Mouse (Mus musculus): ENCODE data around the gene Pttg1.

The Pttg1 gene

GRCm38 (mm10) chr11:43408888-43409287, 17.2 kb downstream of the Pttg1 start:
- no peak for DNase-seq

DNA sequence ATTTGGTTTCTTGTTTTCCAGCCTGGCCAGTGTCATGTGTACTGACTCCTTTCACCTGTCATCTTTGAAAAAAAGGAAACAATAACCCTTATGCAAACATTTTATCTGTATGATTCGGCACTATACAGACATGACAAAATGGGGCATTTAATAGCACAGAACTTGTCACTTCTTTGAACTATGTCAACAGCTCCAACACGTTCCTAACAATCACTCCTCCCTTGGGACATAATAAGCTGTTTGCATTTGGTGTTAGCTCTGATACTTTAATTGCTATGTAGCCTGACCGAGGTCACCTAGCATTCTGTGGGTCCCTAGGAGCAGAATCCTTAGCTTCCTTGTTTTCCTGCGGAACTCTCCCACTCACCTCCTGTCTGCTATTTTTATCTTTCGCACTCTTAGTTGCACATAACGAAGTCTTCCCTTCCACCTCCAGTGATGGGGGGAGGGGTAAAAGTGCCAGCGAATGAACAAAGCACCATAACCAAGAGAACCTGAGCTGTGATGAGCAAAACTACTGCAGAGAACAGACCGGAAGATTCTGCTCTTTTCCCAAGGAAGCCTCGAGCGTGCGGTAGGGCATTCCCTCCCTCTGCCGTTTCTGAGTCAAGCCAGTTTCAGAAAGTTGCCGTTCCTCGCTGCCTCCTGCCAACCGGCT, 21.8 kb downstream of the Pttg1 start:
- no peak for DNase-seq

GRCm38 (mm10) chr11:43400131-43400530, 25.9 kb downstream of the Pttg1 start:
- DNase-seq: no peak

DNA sequence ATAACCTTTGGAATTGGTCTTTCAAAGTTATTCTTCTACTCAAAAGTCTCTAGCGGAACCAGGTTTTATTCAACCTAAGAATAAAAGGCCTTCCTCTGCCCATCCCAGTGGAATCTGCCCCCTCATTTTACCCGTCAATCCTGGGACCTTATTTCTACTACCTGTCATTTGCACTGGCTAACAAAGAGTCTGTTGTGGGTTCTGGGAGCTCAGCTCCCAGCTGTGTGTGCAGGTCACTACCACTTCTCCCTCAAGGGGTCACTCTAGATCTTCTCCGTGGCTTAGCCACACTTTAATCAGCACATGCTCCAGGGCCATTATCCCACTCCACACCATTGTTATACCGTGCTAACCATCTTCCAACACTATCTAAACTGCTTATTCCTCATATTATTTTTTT, 26.8 kb downstream of the Pttg1 start:
- DNase-seq: peak; percentile 70

GRCm38 (mm10) chr11:43396672-43397071, 29.4 kb downstream of the Pttg1 start:
- no peak for DNase-seq

- no peak for DNase-seq
Measured at GRCm38 (mm10) chr11:43396246-43396645, 29.8 kb downstream of the Pttg1 start.

DNA sequence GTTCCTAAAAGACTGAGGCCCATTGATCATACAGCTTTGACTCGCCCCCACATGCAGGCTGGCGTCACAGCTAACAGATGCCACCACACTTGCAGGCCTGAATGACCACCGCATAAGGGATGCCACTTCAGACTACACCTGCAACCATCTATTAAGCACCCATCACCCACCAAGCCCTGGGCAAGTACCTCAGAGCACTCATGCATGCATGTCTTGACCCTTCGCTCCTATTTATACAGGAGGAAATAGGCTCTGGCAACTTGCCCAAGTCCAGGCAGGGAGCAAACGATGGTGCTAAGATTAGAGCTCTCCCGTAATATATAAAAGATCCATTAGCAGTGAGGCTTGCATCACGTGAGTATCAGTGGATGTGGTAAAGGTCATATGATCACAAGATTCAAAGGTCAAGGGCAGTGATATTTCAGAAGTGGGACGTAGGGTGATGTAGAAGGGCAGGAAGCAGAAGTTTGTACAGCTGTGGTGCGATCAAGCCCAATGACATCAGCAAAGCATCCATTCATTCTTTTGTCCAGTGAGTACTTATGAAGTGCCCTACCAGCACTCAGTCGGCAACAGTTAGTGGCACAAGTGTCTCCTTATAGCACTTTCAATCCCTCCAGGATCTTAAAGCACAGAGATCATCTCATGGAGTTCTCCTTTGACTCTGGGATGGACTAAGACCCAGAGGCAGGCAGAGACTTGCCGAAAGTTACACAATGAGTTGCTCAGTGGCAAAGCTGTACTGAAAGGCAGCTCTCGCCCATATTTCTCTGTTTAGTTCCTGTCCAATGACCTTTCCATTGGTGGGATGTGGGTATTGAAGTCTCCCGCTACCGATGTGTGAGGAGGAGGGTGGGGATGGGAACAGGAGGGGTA, 30.7 kb downstream of the Pttg1 start:
- peak; percentile 49 for DNase-seq

DNA sequence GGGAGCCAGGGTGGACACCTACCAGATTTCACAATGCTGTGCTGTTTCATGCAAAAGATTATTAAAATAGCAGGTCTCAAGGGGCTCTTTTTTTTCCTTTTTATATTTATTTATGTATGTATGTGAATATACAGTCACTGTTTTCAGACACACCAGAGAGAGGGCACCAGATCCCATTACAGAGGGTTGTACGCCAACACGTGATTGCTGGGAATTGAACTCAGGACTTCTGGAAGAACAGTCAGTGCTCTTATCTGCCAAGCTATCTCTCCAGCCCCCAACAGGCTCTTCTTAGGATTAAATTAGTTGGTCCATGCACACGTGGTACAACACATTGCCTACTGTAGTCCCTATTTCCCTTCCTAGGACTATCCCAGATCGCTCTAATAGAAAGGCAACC, 32.7 kb downstream of the Pttg1 start:
- DNase-seq: no peak

DNA sequence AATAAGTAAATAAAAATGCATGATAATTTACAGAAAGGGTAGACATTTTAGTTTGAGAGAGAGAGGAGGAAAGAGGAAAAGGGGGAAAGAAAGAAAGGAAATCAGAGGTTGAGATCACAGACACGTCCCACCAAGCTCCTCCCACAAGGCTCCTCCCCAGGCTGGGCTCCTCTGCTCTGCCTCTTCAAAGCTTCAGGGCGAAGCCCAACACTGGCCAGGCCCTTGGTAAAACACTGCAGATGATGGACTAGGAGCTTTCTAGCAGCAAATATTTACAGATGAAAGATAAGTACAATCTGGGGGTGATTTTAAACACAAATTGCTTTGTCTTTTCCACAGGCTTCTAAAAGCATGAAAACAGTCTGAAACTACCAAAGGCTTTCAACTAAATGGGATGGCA, 33.3 kb downstream of the Pttg1 start:
- DNase-seq: no peak

- DNase-seq: no peak
Measured at GRCm38 (mm10) chr11:43389118-43389517, 36.9 kb downstream of the Pttg1 start.

DNA sequence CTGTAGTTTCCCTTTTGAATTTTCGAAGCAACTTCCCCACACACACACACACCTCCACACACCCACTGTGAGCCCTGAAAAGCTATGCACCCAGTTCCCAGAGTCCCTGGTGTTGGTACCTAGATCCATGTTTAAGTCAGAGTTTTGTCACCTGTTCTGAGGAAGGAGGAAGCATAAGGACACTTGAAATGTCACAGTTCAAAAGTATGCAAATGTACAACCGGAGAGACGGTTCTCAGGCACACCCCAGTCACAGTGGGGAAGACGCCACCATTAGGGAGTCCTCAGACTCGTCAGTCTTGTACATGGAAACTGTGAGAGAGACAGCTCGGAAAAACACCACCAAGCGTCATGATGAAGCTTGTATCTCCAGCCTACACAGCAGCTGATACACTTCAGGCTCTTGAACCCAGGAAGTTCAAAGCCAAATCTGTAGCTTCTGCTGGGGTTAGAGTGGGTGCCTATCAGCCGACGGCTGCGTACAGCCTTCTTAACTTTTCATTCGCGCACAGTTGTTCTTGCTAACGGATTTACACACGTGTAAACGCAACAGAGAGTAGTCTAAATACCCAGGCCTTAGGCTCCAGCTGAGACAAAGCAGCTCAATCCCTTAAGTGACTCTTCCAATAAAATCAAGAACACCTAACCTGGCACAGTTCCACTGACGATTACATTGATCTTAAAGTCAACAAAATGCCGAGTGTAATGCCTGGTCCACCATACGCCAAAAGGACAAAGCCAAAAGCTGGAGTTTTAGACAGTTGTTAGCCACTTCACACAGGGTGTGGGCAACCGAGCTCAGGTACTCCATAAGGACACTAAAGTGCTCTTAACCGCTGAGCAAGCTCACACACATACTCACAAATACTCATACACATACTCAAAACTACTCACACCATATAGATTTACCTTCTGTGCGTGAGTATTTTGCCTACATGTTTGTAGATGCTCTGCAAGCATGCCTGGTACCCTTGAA, 37.6 kb downstream of the Pttg1 start:
- DNase-seq: no peak

DNA sequence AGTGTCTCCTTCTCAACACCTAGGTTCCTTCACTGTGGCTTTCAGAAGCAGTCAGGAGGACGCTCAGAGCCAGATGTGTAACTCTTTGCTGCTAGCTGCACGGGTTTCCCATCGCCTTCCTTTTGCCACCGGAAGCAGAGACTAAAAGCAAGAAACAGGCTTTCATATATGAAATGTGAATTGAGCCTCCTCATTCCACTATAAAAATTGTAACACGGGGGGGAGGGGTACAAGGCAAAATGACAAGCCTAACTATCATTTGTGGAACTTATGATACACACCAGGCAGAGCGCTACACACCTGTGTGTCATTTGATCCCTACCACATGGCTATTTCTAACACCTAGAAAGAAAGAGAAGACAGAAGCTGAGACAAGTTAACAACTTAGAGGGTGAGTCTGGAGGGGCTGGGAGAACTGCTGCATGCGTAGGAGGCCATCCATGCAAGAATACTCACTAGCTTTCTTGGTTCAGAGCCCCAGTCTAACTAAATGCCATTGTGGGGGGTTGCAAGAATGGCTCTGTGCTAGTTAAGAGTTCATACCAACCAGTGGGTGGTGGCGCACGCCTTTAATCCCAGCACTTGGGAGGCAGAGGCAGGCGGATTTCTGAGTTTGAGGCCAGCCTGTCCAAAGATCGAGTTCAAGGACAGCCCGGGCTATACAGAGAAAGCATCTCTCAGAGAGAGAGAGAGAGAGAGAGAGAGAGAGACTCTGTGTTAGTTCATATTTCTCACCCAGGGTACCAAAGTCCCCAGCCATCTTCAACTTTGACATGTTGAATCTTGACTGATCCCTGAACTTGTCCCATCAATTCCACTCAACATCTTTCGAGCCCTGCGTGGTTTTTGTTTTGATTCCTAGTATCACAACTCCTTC, 38.8 kb downstream of the Pttg1 start:
- no peak for DNase-seq

- no peak for DNase-seq
Measured at GRCm38 (mm10) chr11:43385716-43386115, 40.3 kb downstream of the Pttg1 start.

DNA sequence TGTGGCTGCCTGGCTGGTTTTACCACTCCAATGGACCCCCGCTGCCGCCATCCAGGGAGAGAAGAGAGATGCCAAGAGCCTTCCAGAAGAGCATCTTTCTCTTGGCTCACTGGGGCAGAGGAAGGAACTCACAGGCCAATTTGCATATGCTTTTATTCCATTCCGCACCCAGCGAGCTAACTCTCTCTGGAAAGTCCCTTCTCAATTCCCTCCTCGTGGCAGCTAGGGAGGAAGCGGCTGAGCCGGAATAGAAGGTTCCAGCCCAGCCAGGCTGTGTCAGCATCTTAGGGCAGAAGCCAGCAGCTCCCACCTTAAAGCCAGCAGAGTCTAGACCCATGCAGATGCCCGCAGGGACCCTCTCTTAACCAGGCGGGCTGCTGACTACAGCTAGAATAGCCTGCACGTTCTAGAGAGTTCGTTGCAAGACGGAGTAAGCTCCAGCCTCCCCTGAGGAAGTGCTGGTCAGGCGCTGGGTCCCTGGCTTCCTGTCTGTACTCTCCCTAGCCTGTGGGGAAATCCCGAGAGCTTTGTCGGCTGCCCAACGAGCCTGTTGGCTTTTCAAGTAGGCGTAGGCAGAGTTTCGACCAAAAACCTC, 40.9 kb downstream of the Pttg1 start:
- peak; percentile 65 for DNase-seq

DNA sequence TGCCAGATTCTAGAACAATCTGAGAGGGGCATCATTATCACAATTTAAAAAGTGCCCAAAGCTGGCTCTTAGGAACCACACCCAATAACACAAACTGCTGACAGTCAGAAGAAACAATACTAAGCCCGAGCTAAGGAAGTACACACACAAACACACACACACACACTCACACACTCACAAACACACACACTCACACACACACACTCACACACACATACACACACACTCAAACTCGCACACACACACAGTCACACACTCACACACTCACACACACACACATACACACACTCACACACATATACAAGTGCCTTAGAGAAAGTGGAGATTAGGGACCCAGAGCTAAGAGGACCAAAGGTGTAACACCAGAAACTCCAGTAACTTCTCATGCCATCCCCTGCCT, 42.5 kb downstream of the Pttg1 start:
- no peak for DNase-seq

DNA sequence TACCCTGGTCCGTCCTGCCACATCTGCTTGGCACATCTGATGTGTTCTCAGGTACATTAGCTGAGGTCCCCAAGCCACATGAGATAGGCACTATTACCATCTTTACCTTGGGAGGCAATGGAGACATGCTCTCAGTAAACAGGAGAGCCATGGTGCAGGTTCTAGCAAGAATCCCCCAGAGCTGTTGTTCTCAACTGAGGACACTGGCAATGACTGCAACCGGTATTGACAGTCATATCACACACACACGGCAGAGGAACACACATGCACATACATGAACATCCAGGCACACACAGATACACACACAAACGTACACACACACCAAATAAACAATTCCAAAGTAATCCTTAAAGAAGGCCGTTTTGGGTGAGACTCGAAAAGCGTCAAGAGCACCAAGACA, 45.1 kb downstream of the Pttg1 start:
- DNase-seq: no peak

DNA sequence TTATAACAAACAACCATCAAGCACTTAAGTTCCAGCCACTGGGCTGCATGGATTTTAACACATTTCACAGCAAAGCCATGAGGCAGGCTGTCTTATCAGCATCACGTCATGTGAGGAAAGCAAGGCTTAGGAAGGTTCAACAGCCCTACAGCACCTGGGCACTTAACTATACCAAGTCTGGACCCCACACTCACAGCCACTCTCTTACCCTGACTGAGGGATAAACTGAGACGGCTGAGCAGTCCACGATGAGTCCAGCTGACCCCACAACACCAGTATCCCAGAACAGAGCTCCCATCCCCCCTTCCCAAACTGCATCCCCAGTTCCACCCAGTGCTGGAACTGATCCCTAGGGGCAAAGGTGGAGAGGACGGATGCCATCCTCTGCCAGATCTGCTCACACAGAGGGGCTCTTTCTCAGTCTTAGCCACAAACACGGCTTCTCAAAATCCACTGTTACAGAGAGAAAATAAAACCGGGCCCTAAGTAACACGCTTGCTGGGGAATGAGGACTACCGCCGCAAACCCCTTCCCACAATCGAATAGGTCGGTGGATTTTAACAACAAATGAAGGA, 46.1 kb downstream of the Pttg1 start:
- no peak for DNase-seq

- no peak for DNase-seq
Measured at GRCm38 (mm10) chr11:43379488-43379887, 46.6 kb downstream of the Pttg1 start.

DNA sequence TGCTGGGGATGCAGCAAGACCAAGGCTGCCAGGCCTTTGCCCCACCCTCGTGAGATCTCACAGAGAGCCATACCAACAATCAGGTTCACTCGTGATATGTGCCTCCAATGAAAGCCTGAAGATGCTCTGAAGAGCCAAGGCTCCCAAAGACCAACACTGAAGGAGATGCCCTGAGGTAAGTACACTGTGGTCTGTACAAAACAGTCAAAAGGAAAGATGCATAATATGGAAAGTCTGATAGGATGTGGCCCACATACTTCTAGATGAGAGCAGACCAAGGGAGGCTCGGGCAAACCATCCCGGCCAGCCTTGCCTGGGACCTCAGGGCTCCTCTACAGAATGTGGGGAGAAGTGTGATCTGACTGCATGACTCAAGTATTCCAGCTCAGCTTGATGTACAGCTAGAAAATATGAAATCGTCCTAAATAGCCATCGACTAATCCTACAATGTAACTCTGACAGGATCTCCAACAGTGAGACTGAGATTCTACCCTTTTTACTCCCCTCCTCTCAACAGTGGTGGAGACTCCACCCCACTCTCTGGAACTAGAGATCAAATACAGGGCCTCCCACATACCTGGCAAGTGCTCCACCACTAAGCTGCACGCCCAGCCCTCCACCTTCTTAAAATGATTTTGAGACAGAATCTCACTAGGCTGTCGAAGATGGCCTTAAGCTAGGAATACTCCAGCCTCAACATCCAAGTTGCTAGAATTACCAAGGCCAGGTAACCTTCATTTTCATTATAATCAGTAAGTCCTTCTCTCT, 48.8 kb downstream of the Pttg1 start:
- DNase-seq: no peak

GRCm38 (mm10) chr11:43376598-43376997, 49.5 kb downstream of the Pttg1 start:
- no peak for DNase-seq

DNA sequence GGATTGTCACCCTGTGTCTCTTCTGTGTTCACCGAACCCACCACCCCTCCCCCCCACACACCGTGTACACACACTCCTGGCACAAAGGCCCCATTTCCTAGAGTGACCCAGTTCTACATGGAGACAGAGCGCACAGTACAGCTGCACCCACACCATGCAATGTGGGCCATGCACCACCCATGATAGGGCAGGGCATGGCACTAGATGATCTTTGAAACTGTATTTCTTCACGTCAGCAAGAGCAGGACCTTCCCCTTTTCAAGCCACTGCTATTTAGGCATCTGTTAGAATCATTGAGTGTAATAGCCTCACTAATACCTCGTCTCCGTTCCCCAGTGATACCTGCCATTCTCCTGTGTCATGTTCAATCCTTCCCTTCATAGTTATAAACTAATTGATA, 51.1 kb downstream of the Pttg1 start:
- DNase-seq: no peak

All from kidney, adult 9 months (tissue).